ENCODE assay signal across 8 mouse cellular contexts in the genomic region with DNA sequence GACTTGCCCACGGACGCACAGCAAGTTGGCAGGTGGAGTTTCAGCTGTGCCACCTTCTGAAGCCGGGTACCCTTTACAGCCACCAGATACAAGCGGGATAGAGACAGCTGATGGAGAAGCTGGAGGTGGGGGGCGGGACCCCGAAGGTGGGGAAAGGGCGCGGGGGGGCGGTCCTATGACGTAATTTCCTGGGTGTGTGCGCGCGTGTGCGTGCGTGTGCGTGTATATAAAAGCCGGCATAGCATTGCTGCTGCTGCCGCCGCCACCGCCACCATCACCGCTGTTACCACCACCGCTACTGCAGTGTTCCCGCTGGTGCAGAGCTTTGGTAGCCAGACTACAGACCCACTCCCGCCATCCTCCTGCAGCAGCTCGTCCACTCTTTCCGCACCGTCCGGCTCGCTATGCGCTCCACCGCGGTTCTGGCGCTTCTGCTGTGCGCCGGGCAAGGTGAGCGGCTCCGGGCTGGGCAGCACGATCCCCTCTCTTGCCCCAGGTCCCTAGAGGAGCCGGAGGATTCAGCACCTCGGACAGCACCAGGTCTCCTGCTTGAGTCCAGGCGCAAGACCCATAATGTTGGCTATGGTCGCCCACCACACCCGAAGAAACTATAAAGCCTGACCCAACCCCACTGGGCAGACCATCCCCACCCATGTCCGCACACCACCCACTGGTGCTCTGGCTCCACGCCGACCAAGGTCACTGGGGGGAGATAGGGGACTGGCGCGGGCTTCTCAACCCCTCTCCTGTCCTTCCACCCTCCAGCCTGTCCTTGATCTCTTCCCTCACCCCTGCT. TPM values are rescaled to one million over a fixed set of nuclear protein-coding genes. Genes with fewer than 3 reads are reported as not detected.
DNase-seq lines count a peak whose midpoint lies in the region; ATAC-seq lines count a peak whose summit lies in the region.

TSS of gene Chga (plus strand) at position 249 of the 796 bp plus-strand sequence.

- peak within 1 kb of the TSS; percentile 66 for H3K4me3 ChIP-seq in hindbrain, embryonic 15.5 days

- WGBS in hindbrain, embryonic 15.5 days, result 3% methylated on average over 48 of the region's 48 CpGs

- H3K27ac ChIP-seq in hindbrain, embryonic 15.5 days (replicated peaks), result peak within 1 kb of the TSS; percentile 85

- DNase-seq in R1 (ENCODE audit: low read depth, low spot score), result peak; percentile 93
- DNase-seq in cerebellum, adult 18-20 months, result peak; percentile 88 to 92
- DNase-seq in left cerebral cortex, adult 18-20 months (ENCODE audit: low spot score in 2 of 2), result peak; percentile 85 to 87
- peak; percentile 74 to 77 for DNase-seq in lung, postnatal 4 days
- DNase-seq in right cerebral cortex, adult 2 months (ENCODE audit: low spot score in 2 of 2), result peak; percentile 81 to 82

- H3K9me3 ChIP-seq in hindbrain, embryonic 15.5 days, result no peaks in the 10 kb centered on the region

- peak within 1 kb of the TSS; percentile 77 for H3K4me2 ChIP-seq in hindbrain, embryonic 15.5 days

- no peaks in the 10 kb centered on the region; the same call in 1 of the 2 replicates for H3K36me3 ChIP-seq in hindbrain, embryonic 15.5 days

- peak within 1 kb of the TSS; percentile 82 for H3K9ac ChIP-seq in hindbrain, embryonic 15.5 days

- peak; percentile 62 for ATAC-seq in frontal cortex, adult (ENCODE audit: low TSS enrichment)
- ATAC-seq in hindbrain, embryonic 15.5 days (ENCODE audit: low FRiP score, low read depth), result peak; percentile 89
- ATAC-seq in activated CD4-positive, CD25-positive, alpha-beta regulatory T cell, adult 4 months, result no peak

- peaks cover 35% of the 10 kb centered on the region for H3K4me1 ChIP-seq in hindbrain, embryonic 15.5 days (replicated peaks)

- 0 out of 2 replicates have a peak, but pooled peaks cover 3% of the 10 kb centered on the region for H3K27me3 ChIP-seq in hindbrain, embryonic 15.5 days

RNA-seq across cellular contexts. Expression of gene Chga, which starts in this region (rescaled TPM):
- 157 and 166 TPM in 2 replicates for polyA plus RNA-seq in hindbrain, embryonic 15.5 days (2015; fragmentation: Nextera tagmentation; extraction: Ambion mirVana)
- total RNA-seq in left cerebral cortex, adult 18-20 months (2021), result 100 to 1,000 TPM; 151 to 236 TPM
- polyA plus RNA-seq in activated CD4-positive, CD25-positive, alpha-beta regulatory T cell, adult 4 months (2017; shearing (Covaris generic)), result not detected

Comparison
In these comparisons a context has a peak if more than half of its experiments do, and no peak if none do; other contexts are left out.
1. RNA of gene Chga (polyA plus RNA-seq): 157 to 166 TPM in hindbrain, embryonic 15.5 days; not detected in activated CD4-positive, CD25-positive, alpha-beta regulatory T cell, adult 4 months; every median in the first group is over 100 times any median in the second.
2. Peak in every context shown above with its lines, with median percentiles within 50 percentile points of each other: DNase-seq.